Mouse (Mus musculus) hindbrain, embryonic 16.5 days (tissue): Measurements from ENCODE around the gene Enpp1. TPM values are rescaled to one million over a fixed set of nuclear protein-coding genes. Genes with fewer than 3 reads are reported as not detected.
"Not testable (repeated sequence)": the region's sequence is repeated elsewhere in the genome, so short reads cannot be mapped to it uniquely, and the experiment has no call there.

Experiments
- ATAC-seq: fragments of 200-750 bp; cut with Nextera tagmentation; 2 replicates; pipeline ENCODE4 v1.8.0; 2017; ENCODE audit warnings: moderate TSS enrichment, moderate library complexity
- H3K27ac ChIP-seq: fragments of 300-500 bp; sonication (generic); 2 replicates; pipeline ENCODE4 v1.5.1; 2014; ENCODE audit warnings: low read depth, mild to moderate bottlenecking, control low read depth, low read length, moderate library complexity
- H3K27me3 ChIP-seq: fragments of 300-500 bp; sonication (generic); replicated peaks from 2 replicates; pipeline ENCODE4 v1.6.1; 2014; ENCODE audit warnings: low read length; ENCODE audit not compliant: control insufficient read depth, insufficient read depth
- H3K36me3 ChIP-seq: fragments of 300-500 bp; sonication (generic); 2 replicates; pipeline ENCODE4 v1.6.1; 2014; ENCODE audit warnings: mild to moderate bottlenecking, low read length, moderate library complexity, mixed read lengths; ENCODE audit not compliant: control insufficient read depth, insufficient read depth
- H3K4me1 ChIP-seq: fragments of 300-500 bp; sonication (generic); 2 replicates; pipeline ENCODE4 v1.6.1; 2014; ENCODE audit warnings: low read depth, low read length; ENCODE audit not compliant: control insufficient read depth, insufficient read depth
- H3K4me2 ChIP-seq: fragments of 300-500 bp; sonication (generic); 2 replicates; pipeline ENCODE4 v1.6.1; 2014; ENCODE audit warnings: mild to moderate bottlenecking, low read length, control low read depth, moderate library complexity
- H3K4me3 ChIP-seq: fragments of 300-500 bp; sonication (generic); 2 replicates; pipeline ENCODE4 v1.5.1; 2014; ENCODE audit warnings: mild to moderate bottlenecking, low read length, control low read depth, moderate library complexity
- H3K9ac ChIP-seq: fragments of 300-500 bp; sonication (generic); 2 replicates; pipeline ENCODE4 v1.6.1; 2014; ENCODE audit warnings: low read depth, mild to moderate bottlenecking, control low read depth, low read length, moderate library complexity
- H3K9me3 ChIP-seq: fragments of 300-500 bp; sonication (generic); 2 replicates; pipeline ENCODE4 v1.6.1; 2014; ENCODE audit warnings: mild to moderate bottlenecking, low read length, moderate library complexity; ENCODE audit not compliant: control insufficient read depth
- WGBS: fragments of 180-500 bp; shearing (Covaris S2); extraction: QIAGEN DNeasy Blood & Tissue Kit; methylation state at CpG from one replicate; pipeline ENCODE4 v1.1.7; 2014; 5-methylcytosine and 5-hydroxymethylcytosine counted together
- polyA plus RNA-seq: library from polyadenylated mRNA; unstranded; fragments of >200 nt; fragmentation: Nextera tagmentation; extraction: Ambion mirVana; gene quantifications from 2 replicates; pipeline ENCODE4 v1.2.1, GENCODE M21; 2015

Gene Enpp1
- polyA plus RNA-seq, 1 experiment from 2014 or later, result 3.8 TPM

DNA sequence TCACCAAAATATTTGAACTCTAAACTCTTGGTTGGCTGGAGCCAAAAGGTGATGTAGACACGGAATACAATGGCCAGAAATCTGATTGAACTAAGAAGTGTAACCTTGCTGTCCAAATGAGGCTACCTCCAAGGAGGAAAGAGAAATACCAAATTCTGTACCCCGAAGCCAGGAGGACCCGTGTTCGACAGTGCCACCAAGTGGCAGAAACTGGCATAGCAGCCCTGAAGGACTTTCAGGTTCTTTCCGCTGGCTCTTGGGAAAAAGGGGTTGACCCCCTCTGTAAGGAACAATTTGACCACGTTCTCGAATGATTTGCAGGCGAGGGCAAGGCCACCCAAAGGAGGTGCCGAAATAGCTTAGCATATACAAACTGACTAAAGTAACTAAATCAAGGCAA, 90.4 kb downstream of the Enpp1 start:
- H3K36me3 ChIP-seq, result no peaks in the 10 kb centered on the region
- H3K4me1 ChIP-seq, result no peaks in the 10 kb centered on the region
- 45% methylated on average over 9 of the region's 9 CpGs for WGBS
- H3K27me3 ChIP-seq, result no peaks in the 10 kb centered on the region
- ATAC-seq, result no peak
- H3K4me3 ChIP-seq, result no peak overlapping the region
- H3K27ac ChIP-seq, result no peak overlapping the region
- H3K9me3 ChIP-seq, result no peaks in the 10 kb centered on the region
- H3K9ac ChIP-seq, result no peak overlapping the region
- no peak overlapping the region for H3K4me2 ChIP-seq

DNA sequence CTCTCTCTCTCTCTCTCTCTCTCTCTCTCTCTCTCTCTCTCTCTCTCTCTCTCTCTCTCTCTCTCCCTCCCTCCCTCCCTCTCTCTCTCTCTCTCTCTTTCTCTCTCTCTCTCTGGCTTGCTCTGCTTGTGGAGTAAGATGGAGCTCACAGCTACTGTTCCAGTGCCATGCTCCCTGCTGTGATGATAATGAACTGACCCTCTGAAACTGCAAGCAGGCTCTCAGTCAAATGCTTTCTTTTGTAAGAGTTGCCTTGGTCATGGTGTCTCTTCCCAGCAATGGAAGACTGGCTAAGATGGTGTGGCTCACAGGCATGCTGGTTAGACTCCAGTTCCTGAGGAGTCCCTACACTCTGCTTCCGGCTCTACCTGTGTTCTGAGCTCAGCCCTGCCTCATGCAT, 95.4 kb downstream of the Enpp1 start:
- H3K4me2 ChIP-seq, H3K9me3 ChIP-seq, H3K4me1 ChIP-seq, H3K36me3 ChIP-seq, ATAC-seq, H3K9ac ChIP-seq, H3K4me3 ChIP-seq, H3K27me3 ChIP-seq, H3K27ac ChIP-seq: not testable (repeated sequence)
- WGBS, result 100% methylated on average over 1 of the region's 1 CpGs

DNA sequence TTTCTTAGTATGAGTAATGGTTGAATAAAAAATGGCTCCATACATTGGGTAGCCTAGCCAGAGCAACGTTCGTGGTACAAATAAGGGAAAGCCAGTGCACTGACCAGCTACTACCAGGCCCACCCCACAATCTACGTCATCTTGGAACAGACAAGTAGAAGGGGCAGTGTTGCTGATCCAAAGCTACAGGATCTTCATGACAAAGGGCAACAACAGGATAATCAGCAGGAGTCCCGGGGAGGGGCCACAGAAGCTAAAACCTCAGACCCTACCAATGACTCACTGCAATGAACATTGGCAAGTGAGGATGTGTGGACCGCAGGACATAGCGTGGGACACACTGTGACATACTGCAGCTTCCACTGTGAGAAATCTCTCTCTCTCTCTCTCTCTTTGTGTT, 96.2 kb downstream of the Enpp1 start:
- ATAC-seq, result no peak
- Histone ChIP-seq H3K9ac (no peak overlapping the region), H3K36me3 (no peaks in the 10 kb centered on the region), H3K27me3 (no peaks in the 10 kb centered on the region), H3K4me3 (no peak overlapping the region), H3K4me2 (no peak overlapping the region), H3K9me3 (no peaks in the 10 kb centered on the region), H3K27ac (no peak overlapping the region), H3K4me1 (no peaks in the 10 kb centered on the region)
- 85% methylated on average over 6 of the region's 6 CpGs for WGBS

DNA sequence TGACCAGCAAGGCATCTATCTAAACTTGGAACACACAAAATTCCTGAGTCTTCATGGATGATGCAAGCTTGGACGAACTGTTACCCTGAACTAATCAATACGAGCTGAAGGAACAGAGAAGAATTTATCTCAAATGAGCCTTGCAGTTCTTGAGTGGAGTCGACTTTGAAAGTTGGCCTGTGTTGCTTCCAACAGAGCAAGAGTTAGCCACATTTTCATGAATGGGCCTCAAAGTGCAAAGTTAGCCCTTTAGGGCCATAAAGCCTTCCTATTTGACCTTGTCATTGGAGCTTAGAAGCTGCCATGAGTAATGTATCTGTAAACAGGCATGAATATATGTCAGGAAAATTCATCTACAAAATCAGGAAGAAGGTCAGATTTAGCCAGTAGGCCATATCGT, 97.2 kb downstream of the Enpp1 start:
- ATAC-seq, result no peak
- Histone ChIP-seq H3K4me1 (no peaks in the 10 kb centered on the region), H3K27me3 (no peaks in the 10 kb centered on the region), H3K9me3 (no peaks in the 10 kb centered on the region), H3K36me3 (no peaks in the 10 kb centered on the region), H3K4me3 (no peak overlapping the region), H3K9ac (no peak overlapping the region), H3K27ac (no peak overlapping the region), H3K4me2 (no peak overlapping the region)
- WGBS, result 96% methylated on average over 4 of the region's 4 CpGs

DNA sequence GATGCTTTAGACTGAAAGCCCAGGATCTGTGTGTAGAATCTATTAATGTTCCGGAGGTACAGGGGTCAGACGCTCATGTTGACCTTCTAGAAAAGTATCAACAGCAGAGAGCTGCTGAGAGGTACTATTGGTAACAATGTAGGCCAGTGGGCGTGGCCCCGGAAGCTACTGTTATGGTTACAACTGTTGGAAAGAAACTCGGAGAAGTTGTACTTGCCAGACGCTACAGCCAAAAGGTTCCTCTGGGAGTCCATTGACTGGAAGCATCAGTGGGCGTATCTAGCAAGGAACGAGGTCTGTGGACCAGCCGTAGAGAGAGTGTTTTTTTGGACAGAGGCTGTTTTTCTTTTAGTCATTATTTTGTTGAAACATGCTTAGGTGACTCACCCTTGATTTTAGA, 102.2 kb downstream of the Enpp1 start:
- Histone ChIP-seq H3K27ac (no peak overlapping the region), H3K36me3 (no peaks in the 10 kb centered on the region), H3K9me3 (no peaks in the 10 kb centered on the region), H3K4me1 (no peaks in the 10 kb centered on the region), H3K4me3 (no peak overlapping the region), H3K27me3 (no peaks in the 10 kb centered on the region), H3K4me2 (no peak overlapping the region), H3K9ac (no peak overlapping the region)
- ATAC-seq, result no peak
- 93% methylated on average over 9 of the region's 9 CpGs for WGBS

DNA sequence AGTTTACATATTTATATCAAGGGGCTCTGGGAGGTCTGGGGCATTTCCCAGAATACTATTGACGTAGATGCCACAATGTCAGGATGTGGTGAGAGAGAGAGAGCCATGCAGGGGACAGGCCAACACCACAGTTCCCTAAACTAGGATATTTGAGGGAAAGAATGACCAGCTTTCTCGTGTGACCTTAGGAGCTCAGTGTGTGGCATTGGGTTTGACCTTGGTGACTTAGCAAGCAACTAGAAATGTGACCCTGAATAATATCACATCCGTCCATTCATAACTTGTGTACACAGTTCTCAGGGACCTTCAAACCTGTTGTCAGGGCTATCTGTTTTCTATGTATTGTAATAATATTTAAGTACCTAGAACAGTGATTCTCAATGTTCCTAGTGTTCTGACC, 102.8 kb downstream of the Enpp1 start:
- Histone ChIP-seq H3K27ac (no peak overlapping the region), H3K9me3 (no peaks in the 10 kb centered on the region), H3K4me1 (no peaks in the 10 kb centered on the region), H3K4me3 (no peak overlapping the region), H3K9ac (no peak overlapping the region), H3K36me3 (no peaks in the 10 kb centered on the region), H3K27me3 (no peaks in the 10 kb centered on the region), H3K4me2 (no peak overlapping the region)
- 88% methylated on average over 3 of the region's 3 CpGs for WGBS
- no peak for ATAC-seq

DNA sequence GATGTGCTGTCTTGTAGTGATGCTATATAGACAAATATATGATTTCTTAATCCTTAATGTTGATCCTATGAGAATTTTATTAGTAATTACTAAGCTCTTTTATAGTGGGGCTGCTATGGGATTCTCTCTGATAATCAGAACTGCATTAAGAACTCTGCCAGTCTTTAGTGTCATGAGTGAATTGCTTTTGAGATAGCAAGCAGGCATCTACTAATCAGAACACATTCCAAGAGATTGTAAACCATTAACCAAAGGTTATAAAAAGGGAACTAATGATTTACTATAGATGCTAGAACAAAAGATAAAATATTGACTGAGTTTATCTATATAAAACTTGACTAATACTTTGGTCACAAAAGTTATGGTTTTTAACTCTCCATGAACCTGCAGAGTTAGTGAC, 108.2 kb downstream of the Enpp1 start:
- Histone ChIP-seq H3K36me3 (no peaks in the 10 kb centered on the region), H3K9ac (no peak overlapping the region), H3K4me1 (no peaks in the 10 kb centered on the region), H3K27me3 (no peaks in the 10 kb centered on the region), H3K27ac (no peak overlapping the region), H3K4me3 (no peak overlapping the region), H3K9me3 (no peaks in the 10 kb centered on the region), H3K4me2 (no peak overlapping the region)
- no peak for ATAC-seq

DNA sequence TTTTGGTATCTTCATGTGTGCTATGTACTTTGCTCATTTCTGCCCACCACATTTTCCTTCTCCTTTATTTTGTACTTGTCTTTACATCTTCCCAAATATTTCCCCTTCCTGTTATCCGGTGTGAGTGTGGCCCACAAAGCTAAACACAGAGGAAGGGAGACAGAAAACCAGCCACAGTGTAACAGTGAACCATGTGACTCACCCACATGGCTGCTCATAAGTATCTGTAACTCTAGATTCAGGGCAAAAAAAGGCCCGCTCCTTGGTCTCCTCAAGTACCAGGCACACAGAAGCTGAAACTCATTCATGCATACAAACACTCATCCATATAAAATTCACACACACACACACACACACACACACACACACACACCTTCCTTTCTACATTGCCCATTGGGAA, 108.9 kb downstream of the Enpp1 start:
- H3K4me3 ChIP-seq, result no peak overlapping the region
- no peak overlapping the region for H3K4me2 ChIP-seq
- whole genome bisulfite sequencing, result 75% methylated on average over 2 of the region's 2 CpGs
- no peaks in the 10 kb centered on the region for H3K36me3 ChIP-seq
- no peaks in the 10 kb centered on the region for H3K4me1 ChIP-seq
- no peak overlapping the region for H3K27ac ChIP-seq
- no peaks in the 10 kb centered on the region for H3K9me3 ChIP-seq
- no peak overlapping the region for H3K9ac ChIP-seq
- no peaks in the 10 kb centered on the region for H3K27me3 ChIP-seq
- ATAC-seq, result no peak

DNA sequence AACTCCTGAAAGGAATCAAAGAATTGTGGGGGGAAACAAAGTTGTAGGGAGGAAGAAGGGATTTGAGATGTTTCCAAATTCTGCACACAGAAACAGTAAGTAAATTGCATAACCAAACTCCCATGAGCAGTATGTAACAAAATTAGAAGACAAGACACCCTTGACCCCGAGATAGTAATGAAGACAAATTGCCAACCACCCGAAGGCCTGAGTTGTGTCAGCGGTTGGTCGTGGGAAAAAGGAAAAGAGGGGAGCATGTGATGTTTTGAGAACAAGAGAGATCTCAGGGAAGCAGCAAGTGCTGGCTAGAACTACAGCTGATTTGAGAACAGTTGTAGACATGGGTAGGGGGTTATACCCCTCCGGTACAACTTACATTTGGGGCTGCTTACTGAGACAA, 112.2 kb downstream of the Enpp1 start:
- Histone ChIP-seq H3K27me3 (no peaks in the 10 kb centered on the region), H3K36me3 (no peaks in the 10 kb centered on the region), H3K4me1 (peaks cover 3% of the 10 kb centered on the region), H3K4me3 (no peak overlapping the region), H3K9ac (no peak overlapping the region), H3K27ac (no peak overlapping the region), H3K4me2 (no peak overlapping the region), H3K9me3 (no peaks in the 10 kb centered on the region)
- 64% methylated on average over 5 of the region's 5 CpGs for WGBS
- ATAC-seq, result no peak

DNA sequence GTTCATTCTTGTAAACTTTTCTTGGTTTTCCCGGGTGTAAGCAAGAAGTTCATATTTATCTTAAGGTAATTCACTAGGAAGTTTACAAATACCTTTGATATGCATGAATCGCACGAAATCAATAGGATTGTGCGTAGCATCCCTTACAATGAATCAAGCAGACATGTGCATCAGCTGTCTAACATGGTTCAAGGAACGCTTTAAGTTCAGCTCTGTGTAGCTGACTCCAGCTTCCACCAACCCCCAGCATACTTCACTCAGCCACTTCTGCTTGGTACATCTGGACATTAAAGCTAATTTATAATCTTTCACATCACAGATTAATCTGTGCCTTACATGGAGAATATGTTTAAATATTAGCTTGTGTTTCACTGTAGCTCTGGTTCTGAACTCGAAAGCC, 113.3 kb downstream of the Enpp1 start:
- Histone ChIP-seq H3K4me3 (no peak overlapping the region), H3K36me3 (no peaks in the 10 kb centered on the region), H3K4me2 (no peak overlapping the region), H3K27ac (no peak overlapping the region), H3K9me3 (no peaks in the 10 kb centered on the region), H3K4me1 (peaks cover 5% of the 10 kb centered on the region), H3K9ac (no peak overlapping the region), H3K27me3 (no peaks in the 10 kb centered on the region)
- no peak for ATAC-seq
- WGBS, result 81% methylated on average over 6 of the region's 6 CpGs
